Mouse (Mus musculus) embryonic facial prominence, embryonic 12.5 days (tissue): ENCODE results near the gene Ccdc148. TPM values are rescaled to one million over a fixed set of nuclear protein-coding genes. Genes with fewer than 3 reads are reported as not detected.

Experiments used
- ATAC-seq: fragments of 200-750 bp; cut with Nextera tagmentation; 2 replicates; pipeline ENCODE4 v1.8.0; 2017; ENCODE audit not compliant: insufficient number of reproducible peaks, insufficient read depth, low FRiP score, low TSS enrichment
- H3K27ac ChIP-seq: fragments of 300-500 bp; sonication (generic); 2 replicates; pipeline ENCODE4 v1.5.1; 2016; ENCODE audit warnings: mild to moderate bottlenecking
- H3K27me3 ChIP-seq: fragments of 300-500 bp; sonication (generic); 2 replicates; pipeline ENCODE4 v1.6.1; 2016; ENCODE audit warnings: mild to moderate bottlenecking, moderate library complexity
- H3K36me3 ChIP-seq: fragments of 300-500 bp; sonication (generic); 2 replicates; pipeline ENCODE4 v1.6.1; 2016; ENCODE audit warnings: mild to moderate bottlenecking
- H3K4me1 ChIP-seq: fragments of 300-500 bp; sonication (generic); 2 replicates; pipeline ENCODE4 v1.6.1; 2016
- H3K4me2 ChIP-seq: fragments of 300-500 bp; sonication (generic); replicated peaks from 2 replicates; pipeline ENCODE4 v1.6.1; 2016; ENCODE audit warnings: mild to moderate bottlenecking, moderate library complexity
- H3K4me3 ChIP-seq: fragments of 300-500 bp; sonication (generic); 2 replicates; pipeline ENCODE4 v1.5.1; 2016; ENCODE audit warnings: mild to moderate bottlenecking
- H3K9ac ChIP-seq: fragments of 300-500 bp; sonication (generic); 2 replicates; pipeline ENCODE4 v1.6.1; 2016; ENCODE audit warnings: mild to moderate bottlenecking, moderate library complexity
- H3K9me3 ChIP-seq: fragments of 300-500 bp; sonication (generic); 2 replicates; pipeline ENCODE4 v1.6.1; 2016; ENCODE audit warnings: mild to moderate bottlenecking, moderate library complexity
- WGBS: fragments of 180-500 bp; shearing (Covaris S2); methylation state at CpG from one replicate; pipeline ENCODE4 v1.1.7; 2016; 5-methylcytosine and 5-hydroxymethylcytosine counted together
- polyA plus RNA-seq: library from polyadenylated mRNA; unstranded; fragments of >200 nt; fragmentation: Nextera tagmentation; extraction: Ambion mirVana; gene quantifications from 2 replicates; pipeline ENCODE4 v1.2.1, GENCODE M21; 2016

Ccdc148 gene
- polyA plus RNA-seq, 1 experiment from 2014 or later, result 1.3 TPM

GRCm38 (mm10) chr2:58797506-58797905 lies 363.0 kb downstream of the Ccdc148 start:
- 47% methylated on average over 4 of the region's 4 CpGs for WGBS
- no peak overlapping the region for H3K9ac ChIP-seq
- H3K36me3 ChIP-seq, result no peaks in the 10 kb centered on the region
- no peaks in the 10 kb centered on the region for H3K27me3 ChIP-seq
- H3K4me1 ChIP-seq, result no peaks in the 10 kb centered on the region
- no peak overlapping the region for H3K4me2 ChIP-seq
- ATAC-seq, result no peak
- H3K27ac ChIP-seq, result no peak overlapping the region
- no peak overlapping the region for H3K4me3 ChIP-seq
- no peaks in the 10 kb centered on the region for H3K9me3 ChIP-seq

GRCm38 (mm10) chr2:58795432-58795831 lies 365.1 kb downstream of the Ccdc148 start:
- no peak for ATAC-seq
- Histone ChIP-seq H3K9me3 (no peaks in the 10 kb centered on the region), H3K9ac (no peak overlapping the region), H3K4me3 (no peak overlapping the region), H3K27me3 (no peaks in the 10 kb centered on the region), H3K4me2 (no peak overlapping the region), H3K27ac (no peak overlapping the region), H3K36me3 (no peaks in the 10 kb centered on the region), H3K4me1 (0 out of 2 replicates have a peak, but pooled peaks cover 5% of the 10 kb centered on the region)
- WGBS, result 92% methylated on average over 5 of the region's 5 CpGs

GRCm38 (mm10) chr2:58794489-58794888 lies 366.0 kb downstream of the Ccdc148 start:
- no peak overlapping the region for H3K4me2 ChIP-seq
- H3K4me1 ChIP-seq, result peaks cover 5% of the 10 kb centered on the region; the same call in 1 of the 2 replicates
- WGBS, result 81% methylated on average over 15 of the region's 15 CpGs
- H3K9me3 ChIP-seq, result no peaks in the 10 kb centered on the region
- no peak overlapping the region for H3K4me3 ChIP-seq
- no peak overlapping the region for H3K27ac ChIP-seq
- no peak for ATAC-seq
- H3K36me3 ChIP-seq, result no peaks in the 10 kb centered on the region
- H3K27me3 ChIP-seq, result no peaks in the 10 kb centered on the region
- no peak overlapping the region for H3K9ac ChIP-seq

GRCm38 (mm10) chr2:58790361-58790760 lies 370.1 kb downstream of the Ccdc148 start:
- peaks cover 13% of the 10 kb centered on the region; the same call in 1 of the 2 replicates for H3K4me1 ChIP-seq
- H3K9ac ChIP-seq, result no peak overlapping the region
- H3K36me3 ChIP-seq, result no peaks in the 10 kb centered on the region
- H3K4me2 ChIP-seq, result no peak overlapping the region
- no peak for ATAC-seq
- no peak overlapping the region for H3K27ac ChIP-seq
- no peak overlapping the region for H3K4me3 ChIP-seq
- 88% methylated on average over 4 of the region's 4 CpGs for WGBS
- H3K9me3 ChIP-seq, result no peaks in the 10 kb centered on the region
- H3K27me3 ChIP-seq, result no peaks in the 10 kb centered on the region

GRCm38 (mm10) chr2:58789934-58790333 lies 370.5 kb downstream of the Ccdc148 start:
- ATAC-seq, result no peak
- no peaks in the 10 kb centered on the region for H3K27me3 ChIP-seq
- H3K9me3 ChIP-seq, result no peaks in the 10 kb centered on the region
- H3K4me1 ChIP-seq, result peaks cover 13% of the 10 kb centered on the region; the same call in 1 of the 2 replicates
- H3K9ac ChIP-seq, result no peak overlapping the region
- no peak overlapping the region for H3K4me3 ChIP-seq
- H3K36me3 ChIP-seq, result no peaks in the 10 kb centered on the region
- no peak overlapping the region for H3K27ac ChIP-seq
- 63% methylated on average over 7 of the region's 7 CpGs for WGBS
- H3K4me2 ChIP-seq, result no peak overlapping the region

- no peak for ATAC-seq
- WGBS, result 54% methylated on average over 7 of the region's 7 CpGs
- Histone ChIP-seq H3K4me2 (no peak overlapping the region), H3K4me1 (peaks cover 12% of the 10 kb centered on the region; the same call in 1 of the 2 replicates), H3K4me3 (no peak overlapping the region), H3K27ac (no peak overlapping the region), H3K36me3 (no peaks in the 10 kb centered on the region), H3K27me3 (no peaks in the 10 kb centered on the region), H3K9ac (no peak overlapping the region), H3K9me3 (no peaks in the 10 kb centered on the region)
Measured at GRCm38 (mm10) chr2:58787360-58787759, 373.1 kb downstream of the Ccdc148 start.

- no peak for ATAC-seq
- H3K36me3 ChIP-seq, result no peaks in the 10 kb centered on the region
- no peak overlapping the region for H3K27ac ChIP-seq
- no peak overlapping the region for H3K4me3 ChIP-seq
- no peak overlapping the region for H3K4me2 ChIP-seq
- H3K9ac ChIP-seq, result no peak overlapping the region
- H3K9me3 ChIP-seq, result no peaks in the 10 kb centered on the region
- WGBS, result 66% methylated on average over 8 of the region's 8 CpGs
- H3K27me3 ChIP-seq, result no peaks in the 10 kb centered on the region
- H3K4me1 ChIP-seq, result peaks cover 8% of the 10 kb centered on the region; the same call in 1 of the 2 replicates
Measured at GRCm38 (mm10) chr2:58786681-58787080, 373.8 kb downstream of the Ccdc148 start.

GRCm38 (mm10) chr2:58786177-58786576 lies 374.3 kb downstream of the Ccdc148 start:
- H3K4me3 ChIP-seq, result no peak overlapping the region
- H3K4me1 ChIP-seq, result peaks cover 8% of the 10 kb centered on the region; the same call in 1 of the 2 replicates
- no peak overlapping the region for H3K9ac ChIP-seq
- no peaks in the 10 kb centered on the region for H3K9me3 ChIP-seq
- no peak overlapping the region for H3K4me2 ChIP-seq
- no peaks in the 10 kb centered on the region for H3K27me3 ChIP-seq
- H3K36me3 ChIP-seq, result no peaks in the 10 kb centered on the region
- no peak overlapping the region for H3K27ac ChIP-seq
- no peak for ATAC-seq
- WGBS, result 72% methylated on average over 3 of the region's 3 CpGs

GRCm38 (mm10) chr2:58783526-58783925 lies 377.0 kb downstream of the Ccdc148 start:
- no peaks in the 10 kb centered on the region for H3K9me3 ChIP-seq
- no peaks in the 10 kb centered on the region for H3K27me3 ChIP-seq
- peaks cover 8% of the 10 kb centered on the region; the same call in 1 of the 2 replicates for H3K4me1 ChIP-seq
- 76% methylated on average over 1 of the region's 1 CpGs for WGBS
- H3K27ac ChIP-seq, result no peak overlapping the region
- H3K4me2 ChIP-seq, result no peak overlapping the region
- H3K36me3 ChIP-seq, result no peaks in the 10 kb centered on the region
- ATAC-seq, result no peak
- H3K4me3 ChIP-seq, result no peak overlapping the region
- no peak overlapping the region for H3K9ac ChIP-seq

GRCm38 (mm10) chr2:58778986-58779495 lies 381.4 kb downstream of the Ccdc148 start:
- Histone ChIP-seq H3K4me2 (no peak overlapping the region), H3K36me3 (no peaks in the 10 kb centered on the region), H3K27me3 (no peaks in the 10 kb centered on the region), H3K9ac (no peak overlapping the region), H3K27ac (no peak overlapping the region), H3K9me3 (no peaks in the 10 kb centered on the region), H3K4me1 (no peaks in the 10 kb centered on the region), H3K4me3 (no peak overlapping the region)
- WGBS, result 70% methylated on average over 3 of the region's 3 CpGs
- ATAC-seq, result no peak

GRCm38 (mm10) chr2:58773833-58774232 lies 386.6 kb downstream of the Ccdc148 start:
- Histone ChIP-seq H3K27me3 (0 out of 2 replicates have a peak, but pooled peaks cover 3% of the 10 kb centered on the region), H3K4me3 (no peak overlapping the region)

More at GRCm38 (mm10) chr2:58773833-58774232, 386.6 kb downstream of the Ccdc148 start:
- WGBS, result 85% methylated on average over 9 of the region's 9 CpGs
- peaks cover 7% of the 10 kb centered on the region for H3K4me1 ChIP-seq
- H3K36me3 ChIP-seq, result no peaks in the 10 kb centered on the region
- ATAC-seq, result no peak
- H3K27ac ChIP-seq, result no peak overlapping the region
- no peaks in the 10 kb centered on the region for H3K9me3 ChIP-seq
- no peak overlapping the region for H3K9ac ChIP-seq
- H3K4me2 ChIP-seq, result no peak overlapping the region
